Mouse (Mus musculus) stomach, postnatal 0 days (tissue): ENCODE measurements around the gene Padi6. TPM values are rescaled to one million over a fixed set of nuclear protein-coding genes. Genes with fewer than 3 reads are reported as not detected.
A peak's percentile ranks its signal among the peaks of the same experiment; 100 is the strongest.

Experiments
- ATAC-seq: fragments of 200-750 bp; cut with Nextera tagmentation; 2 replicates; pipeline ENCODE4 v1.8.0; 2017; ENCODE audit not compliant: low FRiP score, low TSS enrichment
- DNase-seq: peaks from one replicate; pipeline ENCODE4 v3.0.0-alpha.2; 2016; ENCODE audit warnings: low spot score
- H3K27ac ChIP-seq: fragments of 300-500 bp; sonication (generic); replicated peaks from 2 replicates; pipeline ENCODE4 v1.5.1; 2014; ENCODE audit warnings: mild to moderate bottlenecking, control low read depth
- H3K27me3 ChIP-seq: fragments of 300-500 bp; sonication (generic); 2 replicates; pipeline ENCODE4 v1.6.1; 2014; ENCODE audit warnings: low read length; ENCODE audit not compliant: control insufficient read depth, insufficient read depth
- H3K36me3 ChIP-seq: fragments of 300-500 bp; sonication (generic); 2 replicates; pipeline ENCODE4 v1.6.1; 2014; ENCODE audit warnings: low read length, mixed read lengths; ENCODE audit not compliant: control insufficient read depth, insufficient read depth
- H3K4me1 ChIP-seq: fragments of 300-500 bp; sonication (generic); replicated peaks from 2 replicates; pipeline ENCODE4 v1.6.1; 2014; ENCODE audit warnings: antibody characterized with exemption; ENCODE audit not compliant: control insufficient read depth, insufficient read depth
- H3K4me2 ChIP-seq: fragments of 300-500 bp; sonication (generic); replicated peaks from 2 replicates; pipeline ENCODE4 v1.6.1; 2014; ENCODE audit warnings: low read depth, mild to moderate bottlenecking, control low read depth, moderate library complexity
- H3K4me3 ChIP-seq: fragments of 300-500 bp; sonication (generic); 2 replicates; pipeline ENCODE4 v1.5.1; 2014; ENCODE audit warnings: low read depth, low read length, control low read depth
- H3K9ac ChIP-seq: fragments of 300-500 bp; sonication (generic); 2 replicates; pipeline ENCODE4 v1.6.1; 2014; ENCODE audit warnings: mild to moderate bottlenecking, low read length, control low read depth, mixed read lengths
- H3K9me3 ChIP-seq: fragments of 300-500 bp; sonication (generic); 2 replicates; pipeline ENCODE4 v1.6.1; 2016; ENCODE audit warnings: low read length; ENCODE audit not compliant: control insufficient read depth
- CTCF ChIP-seq: IDR thresholded peaks from 2 replicates; pipeline ENCODE4 v1.5.1; 2016; ENCODE audit warnings: antibody characterized with exemption, low read depth, mild to moderate bottlenecking, moderate library complexity
- EP300 ChIP-seq: optimal IDR thresholded peaks from 2 replicates; pipeline ENCODE3; 2016; ENCODE audit warnings: antibody characterized with exemption
- WGBS: fragments of 180-500 bp; shearing (Covaris S2); extraction: QIAGEN DNeasy Blood & Tissue Kit; methylation state at CpG from one replicate; pipeline ENCODE4 v1.1.7; 2014; 5-methylcytosine and 5-hydroxymethylcytosine counted together
- polyA plus RNA-seq: library from polyadenylated mRNA; unstranded; fragments of >200 nt; fragmentation: Nextera tagmentation; extraction: Ambion mirVana; gene quantifications from 2 replicates; pipeline ENCODE4 v1.2.1, GENCODE M21; 2015

Padi6 gene
- polyA plus RNA-seq, 1 experiment from 2014 or later = not detected

- no peak overlapping the region for H3K4me3 ChIP-seq
- H3K4me1 ChIP-seq = no peaks in the 10 kb centered on the region
- TF ChIP-seq CTCF (no peak), EP300 (no peak)
- no peaks in the 10 kb centered on the region for H3K27me3 ChIP-seq
- no peaks in the 10 kb centered on the region for H3K36me3 ChIP-seq
- ATAC-seq = no peak
- no peak for DNase-seq
- 74% methylated on average over 10 of the region's 10 CpGs for WGBS
- H3K27ac ChIP-seq = no peak overlapping the region
- no peaks in the 10 kb centered on the region for H3K9me3 ChIP-seq
- H3K9ac ChIP-seq = no peak overlapping the region
- no peak overlapping the region for H3K4me2 ChIP-seq
Measured at GRCm38 (mm10) chr4:140775876-140776275, 33.4 kb upstream of the Padi6 start.

- no peak overlapping the region for H3K4me2 ChIP-seq
- H3K9ac ChIP-seq = no peak overlapping the region
- no peaks in the 10 kb centered on the region for H3K9me3 ChIP-seq
- WGBS = 67% methylated on average over 9 of the region's 9 CpGs
- no peak overlapping the region for H3K4me3 ChIP-seq
- TF ChIP-seq CTCF (no peak), EP300 (no peak)
- H3K4me1 ChIP-seq = no peaks in the 10 kb centered on the region
- H3K27me3 ChIP-seq = no peaks in the 10 kb centered on the region
- ATAC-seq = no peak; the same call in 1 of the 2 replicates
- H3K36me3 ChIP-seq = no peaks in the 10 kb centered on the region
- no peak for DNase-seq
- H3K27ac ChIP-seq = no peak overlapping the region
Measured at GRCm38 (mm10) chr4:140774893-140775292, 32.5 kb upstream of the Padi6 start.

DNA sequence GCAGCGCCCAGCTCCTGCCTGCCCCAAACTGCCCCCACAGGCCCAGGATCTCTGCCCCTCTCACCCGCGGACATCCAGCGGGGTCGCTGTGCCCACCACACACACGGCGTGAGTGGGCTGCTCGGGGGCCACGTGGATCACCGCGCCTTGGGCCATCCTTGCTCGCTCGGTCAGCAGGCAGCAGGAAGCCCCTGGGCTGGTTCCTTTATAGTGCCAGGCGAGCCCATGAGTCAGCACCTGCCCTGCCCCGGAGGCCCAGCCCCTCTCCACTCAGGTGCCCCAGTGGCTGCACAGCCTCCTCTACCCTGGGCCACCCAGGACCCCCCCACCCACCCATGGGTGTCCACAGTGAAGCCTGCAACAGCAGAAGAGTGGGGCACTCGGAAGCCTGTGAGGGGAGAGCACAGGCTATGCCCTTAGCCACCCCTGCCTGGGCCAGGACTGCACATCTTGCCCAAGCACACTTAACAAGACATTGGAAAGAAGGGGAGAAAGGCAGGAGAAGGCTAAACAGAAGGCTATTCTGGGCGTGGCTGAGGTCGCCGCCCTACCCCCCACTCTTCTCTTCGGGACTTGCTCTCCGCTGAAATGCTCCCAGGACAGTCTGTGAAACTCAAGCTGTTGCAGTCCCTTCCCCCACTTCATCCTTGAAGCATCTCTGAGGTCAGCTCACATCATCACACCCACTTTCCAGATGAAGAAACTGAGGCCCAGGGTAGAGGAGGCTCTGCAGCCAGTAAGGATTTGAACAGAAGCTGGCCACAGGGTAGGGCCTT, 31.8 kb upstream of the Padi6 start, which contains the start of gene Padi4:
Padi4 (minus strand) TSS at position 212 of the 776 bp plus-strand sequence.
- no peak for TF ChIP-seq EP300
- no peak within 1 kb of the TSS for H3K27ac ChIP-seq
- ATAC-seq = peak; percentile 25; the same call in 1 of the 2 replicates
- no peaks in the 10 kb centered on the region for H3K9me3 ChIP-seq
- no peak for DNase-seq
- WGBS = 70% methylated on average over 21 of the region's 21 CpGs
- no peaks in the 10 kb centered on the region for H3K36me3 ChIP-seq
- no peak within 1 kb of the TSS for H3K9ac ChIP-seq
- no peaks in the 10 kb centered on the region for H3K27me3 ChIP-seq
- no peaks in the 10 kb centered on the region for H3K4me1 ChIP-seq
- no peak within 1 kb of the TSS for H3K4me3 ChIP-seq
- no peak within 1 kb of the TSS for H3K4me2 ChIP-seq

DNA sequence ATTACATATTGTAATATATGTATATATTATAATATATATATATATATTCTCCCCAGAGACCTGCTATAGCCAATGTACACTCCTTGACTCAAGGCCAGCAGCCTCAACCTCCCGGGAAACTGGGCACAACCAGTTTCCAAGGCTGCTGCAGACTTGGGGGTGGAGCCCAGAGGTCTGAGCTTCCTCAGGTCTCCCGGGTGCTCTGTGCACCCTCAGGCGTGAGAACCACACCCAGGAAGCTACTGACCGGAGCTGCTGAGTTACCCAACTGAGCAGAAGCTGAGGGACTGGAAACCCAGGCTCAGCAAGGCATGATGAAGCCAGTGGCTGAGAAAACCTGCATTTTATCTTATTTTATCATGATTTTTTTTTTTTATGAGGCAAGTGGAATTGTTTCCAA, 28.6 kb upstream of the Padi6 start:
- DNase-seq (peak; percentile 43), ATAC-seq (peak; percentile 54; the same call in 1 of the 2 replicates)
- no peak for TF ChIP-seq CTCF
- no peak for TF ChIP-seq EP300
- Histone ChIP-seq H3K9me3 (no peaks in the 10 kb centered on the region), H3K27ac (no peak overlapping the region), H3K4me2 (no peak overlapping the region), H3K4me3 (no peak overlapping the region), H3K36me3 (no peaks in the 10 kb centered on the region), H3K4me1 (no peaks in the 10 kb centered on the region), H3K9ac (no peak overlapping the region), H3K27me3 (no peaks in the 10 kb centered on the region)
- WGBS = 31% methylated on average over 4 of the region's 4 CpGs

GRCm38 (mm10) chr4:140770433-140770832, 28.0 kb upstream of the Padi6 start:
- no peak for TF ChIP-seq CTCF
- no peak for TF ChIP-seq EP300
- Histone ChIP-seq H3K4me1 (no peaks in the 10 kb centered on the region), H3K27ac (no peak overlapping the region), H3K4me3 (peak overlapping the region; percentile 33), H3K4me2 (peak overlapping the region; percentile 51), H3K27me3 (no peaks in the 10 kb centered on the region), H3K9ac (peak overlapping the region; percentile 50), H3K9me3 (no peaks in the 10 kb centered on the region), H3K36me3 (no peaks in the 10 kb centered on the region)
- ATAC-seq (peak; percentile 35; the same call in 1 of the 2 replicates), DNase-seq (peak; percentile 72)
- 4% methylated on average over 13 of the region's 13 CpGs for WGBS

DNA sequence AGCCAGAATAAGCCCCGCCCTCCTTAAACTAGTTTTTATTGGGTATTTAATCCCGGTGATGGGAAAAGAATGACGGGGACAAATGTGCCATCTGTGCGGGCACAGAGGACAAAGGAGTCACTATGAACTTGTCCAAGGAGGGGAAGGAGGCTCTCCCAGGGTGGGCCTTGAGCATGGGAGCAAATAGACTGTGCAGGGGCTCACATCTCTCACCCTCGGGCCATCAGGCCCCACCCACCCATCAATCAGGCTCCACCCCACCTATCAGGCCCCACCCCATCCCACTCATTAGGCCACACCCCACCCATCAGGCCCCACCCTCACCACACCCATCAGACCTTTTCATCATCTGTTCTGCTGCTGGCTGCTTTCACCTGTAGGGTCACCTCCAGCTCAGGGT, 26.5 kb upstream of the Padi6 start:
- Histone ChIP-seq H3K27me3 (no peaks in the 10 kb centered on the region), H3K4me1 (no peaks in the 10 kb centered on the region), H3K27ac (no peak overlapping the region), H3K4me3 (no peak overlapping the region), H3K4me2 (no peak overlapping the region), H3K9me3 (no peaks in the 10 kb centered on the region), H3K36me3 (no peaks in the 10 kb centered on the region), H3K9ac (no peak overlapping the region)
- DNase-seq = no peak
- 76% methylated on average over 5 of the region's 5 CpGs for WGBS
- ATAC-seq = no peak
- no peak for TF ChIP-seq CTCF
- TF ChIP-seq EP300 = no peak
